ENCODE assay signal across 12 mouse cellular contexts in genomic region chr10:43516992-43517660, GRCm38 (mm10). TPM values are rescaled to one million over a fixed set of nuclear protein-coding genes. Genes with fewer than 3 reads are reported as not detected.
DNase-seq lines count a peak whose midpoint lies in the region; ATAC-seq and TF ChIP-seq lines count a peak whose summit lies in the region.
"Had no signal": no experiment of that assay in that cellular context is flagged by ENCODE, and none has a peak within 500 bp of the region (broad histone marks: within the 10 kb centered on the region; RNA-seq: fewer than 3 reads in every experiment).

No protein-coding gene starts in this region.

- DNase-seq in hindbrain, postnatal 0 days (ENCODE audit: low spot score), result no peak
- peak; percentile 33 for DNase-seq in urinary bladder, postnatal 14 days (ENCODE audit: low spot score)
- DNase-seq in urinary bladder, postnatal 25 days (ENCODE audit: low spot score), result no peak
- peak; percentile 31 for DNase-seq in kidney, postnatal 0 days (ENCODE audit: low spot score)
- no peak for DNase-seq in adrenal gland, postnatal 10 days
- DNase-seq: cerebellum, adult 18-20 months; gastrocnemius, postnatal 25 days; thymus, postnatal 4 days had no signal

- H3K27ac ChIP-seq in hindbrain, postnatal 0 days, result no peak overlapping the region
- no peak overlapping the region for H3K27ac ChIP-seq in hindbrain, embryonic 13.5 days
- H3K27ac ChIP-seq in kidney, postnatal 0 days, result peak overlapping the region; percentile 60
- no peak overlapping the region for H3K27ac ChIP-seq in forebrain, embryonic 16.5 days (ENCODE audit: low read length)
- H3K27ac ChIP-seq: hindbrain, embryonic 15.5 days had no signal

- no peaks in the 10 kb centered on the region for H3K4me1 ChIP-seq in hindbrain, postnatal 0 days (ENCODE audit: insufficient read depth, low read length)
- H3K4me1 ChIP-seq in hindbrain, embryonic 13.5 days (replicated peaks), result peaks cover 4% of the 10 kb centered on the region; the same call in 1 of the 2 replicates
- H3K4me1 ChIP-seq in kidney, postnatal 0 days (replicated peaks; ENCODE audit: insufficient read depth, low read length), result peaks cover 7% of the 10 kb centered on the region
- H3K4me1 ChIP-seq in forebrain, embryonic 16.5 days (replicated peaks; ENCODE audit: control insufficient read depth, insufficient read depth, low read length), result peaks cover 2% of the 10 kb centered on the region; the same call in 1 of the 2 replicates

- no peaks in the 10 kb centered on the region for H3K36me3 ChIP-seq in hindbrain, postnatal 0 days (ENCODE audit: insufficient read depth, low read length)
- peaks cover 16% of the 10 kb centered on the region for H3K36me3 ChIP-seq in hindbrain, embryonic 13.5 days
- H3K36me3 ChIP-seq in kidney, postnatal 0 days (ENCODE audit: insufficient read depth, low read length), result peaks cover 2% of the 10 kb centered on the region; the same call in 1 of the 2 replicates
- no peaks in the 10 kb centered on the region for H3K36me3 ChIP-seq in forebrain, embryonic 16.5 days (ENCODE audit: control insufficient read depth, insufficient read depth)
- H3K36me3 ChIP-seq: hindbrain, embryonic 15.5 days had no signal

- H3K9me3 ChIP-seq in hindbrain, postnatal 0 days (ENCODE audit: low read length), result no peaks in the 10 kb centered on the region
- H3K9me3 ChIP-seq in hindbrain, embryonic 13.5 days, result no peaks in the 10 kb centered on the region
- no peaks in the 10 kb centered on the region for H3K9me3 ChIP-seq in kidney, postnatal 0 days (replicated peaks; ENCODE audit: low read length)
- H3K9me3 ChIP-seq in forebrain, embryonic 16.5 days (ENCODE audit: control insufficient read depth, low read length), result no peaks in the 10 kb centered on the region
- H3K9me3 ChIP-seq: hindbrain, embryonic 15.5 days had no signal

- H3K4me2 ChIP-seq in hindbrain, postnatal 0 days (ENCODE audit: low read depth, low read length), result no peak overlapping the region
- no peak overlapping the region for H3K4me2 ChIP-seq in hindbrain, embryonic 13.5 days
- H3K4me2 ChIP-seq in kidney, postnatal 0 days (ENCODE audit: low read length), result no peak overlapping the region
- no peak overlapping the region for H3K4me2 ChIP-seq in forebrain, embryonic 16.5 days (ENCODE audit: low read length)
- H3K4me2 ChIP-seq: hindbrain, embryonic 15.5 days had no signal

- H3K4me3 ChIP-seq in hindbrain, postnatal 0 days (ENCODE audit: low read length), result no peak overlapping the region
- no peak overlapping the region for H3K4me3 ChIP-seq in hindbrain, embryonic 13.5 days
- no peak overlapping the region for H3K4me3 ChIP-seq in kidney, postnatal 0 days (replicated peaks; ENCODE audit: low read depth, low read length)
- H3K4me3 ChIP-seq in forebrain, embryonic 16.5 days (replicated peaks; ENCODE audit: low read length), result no peak overlapping the region
- H3K4me3 ChIP-seq: hindbrain, embryonic 15.5 days had no signal

- no peak overlapping the region for H3K9ac ChIP-seq in hindbrain, postnatal 0 days (replicated peaks; ENCODE audit: low read length)
- no peak overlapping the region for H3K9ac ChIP-seq in hindbrain, embryonic 13.5 days
- no peak overlapping the region for H3K9ac ChIP-seq in kidney, postnatal 0 days (ENCODE audit: low read depth, low read length)
- H3K9ac ChIP-seq in forebrain, embryonic 16.5 days (replicated peaks; ENCODE audit: low read depth, low read length), result no peak overlapping the region
- H3K9ac ChIP-seq: hindbrain, embryonic 15.5 days had no signal

- H3K27me3 ChIP-seq in hindbrain, postnatal 0 days (ENCODE audit: insufficient read depth, low read length), result no peaks in the 10 kb centered on the region
- no peaks in the 10 kb centered on the region for H3K27me3 ChIP-seq in hindbrain, embryonic 13.5 days
- no peaks in the 10 kb centered on the region for H3K27me3 ChIP-seq in kidney, postnatal 0 days (ENCODE audit: insufficient read depth, low read length)
- no peaks in the 10 kb centered on the region for H3K27me3 ChIP-seq in forebrain, embryonic 16.5 days (replicated peaks; ENCODE audit: control insufficient read depth, insufficient read depth, low read length)
- H3K27me3 ChIP-seq: hindbrain, embryonic 15.5 days had no signal

- TF ChIP-seq CTCF in hindbrain, postnatal 0 days (IDR thresholded peaks at IDR 0.05; ENCODE audit: low read depth), result no peak
- no peak for TF ChIP-seq CTCF in kidney, postnatal 0 days (IDR thresholded peaks at IDR 0.05; ENCODE audit: low read depth)

- ATAC-seq in hindbrain, postnatal 0 days, result 0 out of 2 replicates have a peak, but pooled peaks have one; percentile 32
- no peak for ATAC-seq in hindbrain, embryonic 13.5 days (ENCODE audit: low FRiP score)
- peak; percentile 73 for ATAC-seq in kidney, postnatal 0 days (replicated peaks; ENCODE audit: low FRiP score, low read depth)
- ATAC-seq in megakaryocyte, adult 5-6 weeks (ENCODE audit: poor library complexity, severe bottlenecking), result no peak
- no peak for ATAC-seq in forebrain, embryonic 16.5 days

- WGBS in hindbrain, postnatal 0 days, result 74% methylated on average over 6 of the region's 6 CpGs
- 84% methylated on average over 6 of the region's 6 CpGs for WGBS in hindbrain, embryonic 13.5 days
- 41% methylated on average over 6 of the region's 6 CpGs for WGBS in kidney, postnatal 0 days
- 78% methylated on average over 6 of the region's 6 CpGs for WGBS in forebrain, embryonic 16.5 days

RNA-seq across cellular contexts. Expression of gene Gm9803, which starts 6.8 kb away (rescaled TPM):
- 6.3 and 30.1 TPM in 2 replicates for total RNA-seq in hindbrain, postnatal 0 days (2014; rRNA removed)
- polyA plus RNA-seq in hindbrain, postnatal 0 days (2015; fragmentation: Nextera tagmentation; extraction: Ambion mirVana), result 18.1 and 18.9 TPM in 2 replicates
- polyA plus RNA-seq in hindbrain, embryonic 13.5 days (2015; fragmentation: Nextera tagmentation; extraction: Ambion mirVana), result 16.4 and 19.4 TPM in 2 replicates
- 11.8 and 17.4 TPM in 2 replicates for polyA plus RNA-seq in kidney, postnatal 0 days (2015; fragmentation: Nextera tagmentation; extraction: Ambion mirVana)
- 3.6 and 6.0 TPM in 2 replicates for total RNA-seq in megakaryocyte, adult 5-6 weeks (2015)
- 1.7 and 2.1 TPM in 2 replicates for total RNA-seq in megakaryocyte, adult 5-6 weeks (2017)
- polyA plus RNA-seq in forebrain, embryonic 16.5 days (2015; fragmentation: Nextera tagmentation; extraction: Ambion mirVana), result 23.0 TPM in 2 replicates
- total RNA-seq in adrenal gland, postnatal 10 days (2021), result 10 to 100 TPM; 18.7 to 26.3 TPM

RNA-seq across cellular contexts. Expression of gene 1700021F05Rik, which starts 23.7 kb away (rescaled TPM):
- 17.7 and 19.6 TPM in 2 replicates for total RNA-seq in hindbrain, postnatal 0 days (2014; rRNA removed)
- polyA plus RNA-seq in hindbrain, postnatal 0 days (2015; fragmentation: Nextera tagmentation; extraction: Ambion mirVana), result 77.1 and 80.3 TPM in 2 replicates
- 65.5 and 69.7 TPM in 2 replicates for polyA plus RNA-seq in hindbrain, embryonic 13.5 days (2015; fragmentation: Nextera tagmentation; extraction: Ambion mirVana)
- polyA plus RNA-seq in kidney, postnatal 0 days (2015; fragmentation: Nextera tagmentation; extraction: Ambion mirVana), result 84.7 and 85.1 TPM in 2 replicates
- 23.9 and 24.9 TPM in 2 replicates for total RNA-seq in megakaryocyte, adult 5-6 weeks (2015)
- 44.7 and 57.8 TPM in 2 replicates for total RNA-seq in megakaryocyte, adult 5-6 weeks (2017)
- polyA plus RNA-seq in forebrain, embryonic 16.5 days (2015; fragmentation: Nextera tagmentation; extraction: Ambion mirVana), result 74.2 and 75.8 TPM in 2 replicates
- 100 to 1,000 TPM in 1 of 2 experiments, 10 to 100 TPM in 1; 94.1 to 111 TPM for total RNA-seq in adrenal gland, postnatal 10 days (2021)

RNA-seq across cellular contexts. Expression of gene Bend3, which starts 38.5 kb away (rescaled TPM):
- 10.7 and 11.9 TPM in 2 replicates for total RNA-seq in hindbrain, postnatal 0 days (2014; rRNA removed)
- 1.5 and 2.2 TPM in 2 replicates for polyA plus RNA-seq in hindbrain, postnatal 0 days (2015; fragmentation: Nextera tagmentation; extraction: Ambion mirVana)
- polyA plus RNA-seq in hindbrain, embryonic 13.5 days (2015; fragmentation: Nextera tagmentation; extraction: Ambion mirVana), result 3.0 and 3.8 TPM in 2 replicates
- polyA plus RNA-seq in kidney, postnatal 0 days (2015; fragmentation: Nextera tagmentation; extraction: Ambion mirVana), result 2.8 TPM in 2 replicates
- total RNA-seq in megakaryocyte, adult 5-6 weeks (2015), result 1.5 and 2.4 TPM in 2 replicates
- 0.84 and 1.1 TPM in 2 replicates for total RNA-seq in megakaryocyte, adult 5-6 weeks (2017)
- 3.9 and 4.5 TPM in 2 replicates for polyA plus RNA-seq in forebrain, embryonic 16.5 days (2015; fragmentation: Nextera tagmentation; extraction: Ambion mirVana)
- total RNA-seq in adrenal gland, postnatal 10 days (2021), result 1 to 10 TPM; 7.8 to 10.0 TPM

Comparison
In these comparisons a context has a peak if more than half of its experiments do, and no peak if none do; other contexts are left out.
1. ATAC-seq: peak in hindbrain, postnatal 0 days (single experiment) and kidney, postnatal 0 days (single experiment); none in hindbrain, embryonic 13.5 days (single experiment), megakaryocyte, adult 5-6 weeks (single experiment) and forebrain, embryonic 16.5 days (single experiment).
2. DNase-seq: peak in urinary bladder, postnatal 14 days (single experiment) and kidney, postnatal 0 days (single experiment); none in hindbrain, postnatal 0 days (single experiment), urinary bladder, postnatal 25 days (single experiment) and adrenal gland, postnatal 10 days (single experiment).